Mouse (Mus musculus): ENCODE data around the gene Nrxn3.
A peak's percentile ranks its signal among the peaks of the same experiment; 100 is the strongest.

The Nrxn3 gene

GRCm38 (mm10) chr12:90063443-90063842 lies 1340.8 kb downstream of the Nrxn3 start:
- no peak for DNase-seq (ENCODE audit: low read depth, low spot score)

DNA sequence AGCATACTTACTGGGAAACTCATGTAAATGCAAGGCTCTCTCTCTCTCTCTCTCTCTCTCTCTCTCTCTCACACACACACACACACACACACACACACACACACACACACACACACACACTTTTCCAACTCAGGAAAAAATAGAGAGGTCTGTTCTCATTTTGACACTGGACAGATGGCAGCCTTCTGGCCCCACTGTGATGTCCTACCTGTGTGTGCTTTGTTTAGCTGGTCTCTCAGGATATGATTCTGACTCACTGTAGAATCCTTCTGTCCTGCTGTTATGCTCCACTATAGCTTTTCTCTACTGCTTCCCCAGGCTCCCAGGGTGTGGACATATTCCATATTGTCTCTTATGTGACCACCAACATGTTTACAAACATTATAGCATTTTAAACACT lies 1363.2 kb downstream of the Nrxn3 start:
- DNase-seq (ENCODE audit: low read depth, low spot score) = no peak

GRCm38 (mm10) chr12:90095754-90096153 lies 1373.1 kb downstream of the Nrxn3 start:
- no peak for DNase-seq (ENCODE audit: low read depth, low spot score)

- no peak for DNase-seq (ENCODE audit: low read depth, low spot score)
Observed at GRCm38 (mm10) chr12:90113351-90113791, 1390.7 kb downstream of the Nrxn3 start.

DNA sequence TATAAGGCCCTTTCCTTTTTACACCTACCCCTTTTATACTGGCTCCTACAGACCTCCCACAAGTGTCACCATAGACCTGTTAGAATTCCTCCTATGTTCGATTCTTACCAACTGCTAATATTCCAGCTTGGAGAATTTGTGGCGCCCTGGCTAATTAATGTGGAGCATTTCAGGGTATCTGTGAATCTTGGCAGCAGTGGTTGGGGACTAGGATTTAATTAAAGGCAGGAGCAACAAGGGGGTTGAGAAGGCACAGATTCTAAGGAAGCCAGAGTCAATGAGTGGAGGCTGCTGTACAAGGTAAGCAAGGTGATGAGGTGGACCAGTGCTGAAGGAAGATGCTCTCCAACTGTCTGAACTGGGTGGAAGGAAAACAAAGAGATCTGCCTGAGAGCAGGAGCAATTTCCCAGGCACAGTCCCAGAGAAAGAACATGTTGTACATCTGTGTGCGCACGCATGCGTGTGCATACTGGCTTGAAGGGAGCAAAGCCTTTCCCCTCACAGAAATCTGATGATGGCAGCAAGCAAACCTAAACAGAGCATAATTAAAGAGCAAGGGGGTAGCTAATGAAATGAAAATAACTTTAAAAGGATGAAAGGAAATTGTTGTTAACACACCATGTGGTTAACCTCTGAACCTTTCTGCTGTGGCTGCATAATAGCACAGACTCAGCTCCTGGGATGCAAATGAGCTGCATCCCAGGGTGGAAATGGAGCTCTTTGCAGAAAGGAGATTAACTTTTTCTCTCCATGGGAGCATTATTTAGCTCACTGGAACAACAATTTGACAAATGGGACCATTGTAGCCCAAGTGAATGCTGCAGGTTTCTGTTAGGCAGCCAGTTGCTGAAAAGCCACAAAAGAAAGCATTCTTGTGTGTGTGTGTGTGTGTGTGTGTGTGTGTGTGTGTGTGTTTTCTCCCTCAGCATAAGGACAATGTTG lies 1409.5 kb downstream of the Nrxn3 start:
- no peak for DNase-seq (ENCODE audit: low read depth, low spot score)

DNA sequence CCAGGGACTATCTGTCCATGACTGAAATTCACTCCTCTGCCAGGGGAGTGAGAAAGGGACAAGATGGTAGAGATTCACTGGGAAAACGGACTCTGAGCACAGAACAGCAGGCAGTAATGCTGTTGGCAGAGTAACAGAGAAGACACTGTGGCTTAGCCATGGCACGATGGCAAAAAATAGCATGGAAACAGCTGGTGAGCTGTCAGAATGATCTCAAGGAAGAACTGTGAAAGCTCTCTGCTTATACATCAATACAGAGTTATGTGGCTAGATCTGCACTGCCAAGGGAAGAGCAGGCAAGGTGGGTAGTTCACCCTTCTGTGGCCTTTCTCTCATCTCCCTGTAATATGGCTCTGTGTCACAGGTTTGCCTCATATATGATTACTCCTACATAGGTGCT lies 1419.3 kb downstream of the Nrxn3 start:
- no peak for DNase-seq (ENCODE audit: low read depth, low spot score)

DNA sequence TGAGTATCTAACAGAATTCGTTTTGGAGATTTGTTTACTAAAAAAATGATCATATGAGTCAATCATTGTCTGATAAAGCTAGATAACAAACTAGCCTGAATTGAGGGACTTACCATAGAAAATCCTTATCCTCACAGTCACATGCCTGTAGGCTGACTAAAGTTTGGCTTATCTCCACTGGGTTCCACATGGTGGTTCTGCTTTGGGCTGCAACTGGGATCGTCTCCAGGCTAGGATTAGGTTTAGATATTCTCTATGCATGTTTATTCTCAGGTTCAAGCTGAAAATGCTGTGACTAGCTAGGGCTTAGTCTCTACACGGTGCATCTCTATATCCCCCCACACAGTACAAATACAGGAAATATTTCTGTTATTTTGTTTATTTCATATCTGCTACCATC lies 1421.6 kb downstream of the Nrxn3 start:
- no peak for DNase-seq (ENCODE audit: low read depth, low spot score)

- no peak for DNase-seq (ENCODE audit: low read depth, low spot score)
Observed at GRCm38 (mm10) chr12:90158131-90158772, 1435.6 kb downstream of the Nrxn3 start.

GRCm38 (mm10) chr12:90159911-90160310 lies 1437.2 kb downstream of the Nrxn3 start:
- DNase-seq (ENCODE audit: low read depth, low spot score) = no peak

DNA sequence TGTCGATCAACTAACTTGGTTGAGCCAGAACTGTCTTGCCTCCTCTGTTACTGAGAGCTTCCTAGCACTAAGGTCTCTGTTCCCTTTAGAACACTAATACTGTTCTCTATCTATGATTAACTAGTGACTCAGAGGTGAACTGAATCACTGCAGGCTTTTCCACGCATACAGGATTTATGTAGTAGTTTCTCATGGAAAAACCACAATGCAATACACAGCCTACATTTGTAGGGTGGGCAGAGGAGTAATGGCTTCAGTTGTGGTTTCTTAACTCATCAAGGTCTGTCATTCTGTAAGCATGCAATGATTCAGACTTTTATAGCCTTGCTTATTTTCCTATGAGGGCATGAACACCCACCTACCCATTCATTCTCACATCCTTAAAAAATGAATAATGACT lies 1443.4 kb downstream of the Nrxn3 start:
- no peak for DNase-seq (ENCODE audit: low read depth, low spot score)

DNA sequence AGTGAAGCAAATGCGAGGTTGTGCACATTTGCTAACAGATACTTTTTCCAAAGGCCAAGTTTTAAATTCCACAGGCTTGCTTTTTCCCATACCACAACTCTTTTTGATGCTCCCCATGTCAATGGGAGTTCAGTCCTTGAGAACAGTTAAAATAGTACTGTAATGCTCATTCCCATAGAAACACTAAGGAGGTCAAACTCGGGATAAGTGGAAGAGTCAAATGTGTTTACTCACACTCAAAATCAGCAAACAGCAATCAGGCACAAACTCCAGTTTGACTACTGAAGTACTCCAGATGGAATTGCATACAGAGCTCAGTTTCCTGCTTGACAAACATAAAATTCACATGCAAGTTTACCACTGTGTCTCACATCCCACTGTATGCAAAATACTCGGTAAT lies 1458.9 kb downstream of the Nrxn3 start:
- DNase-seq (ENCODE audit: low read depth, low spot score) = no peak

- no peak for DNase-seq (ENCODE audit: low read depth, low spot score)
Observed at GRCm38 (mm10) chr12:90183021-90183420, 1460.3 kb downstream of the Nrxn3 start.

- no peak for DNase-seq (ENCODE audit: low read depth, low spot score)
Observed at GRCm38 (mm10) chr12:90196161-90196560, 1473.5 kb downstream of the Nrxn3 start.

GRCm38 (mm10) chr12:90197994-90198393 lies 1475.3 kb downstream of the Nrxn3 start:
- no peak for DNase-seq (ENCODE audit: low read depth, low spot score)

GRCm38 (mm10) chr12:90202501-90202900 lies 1479.8 kb downstream of the Nrxn3 start:
- DNase-seq (ENCODE audit: low read depth, low spot score) = no peak

- DNase-seq (ENCODE audit: low read depth, low spot score) = no peak
Observed at GRCm38 (mm10) chr12:90211410-90211809, 1488.7 kb downstream of the Nrxn3 start.

DNA sequence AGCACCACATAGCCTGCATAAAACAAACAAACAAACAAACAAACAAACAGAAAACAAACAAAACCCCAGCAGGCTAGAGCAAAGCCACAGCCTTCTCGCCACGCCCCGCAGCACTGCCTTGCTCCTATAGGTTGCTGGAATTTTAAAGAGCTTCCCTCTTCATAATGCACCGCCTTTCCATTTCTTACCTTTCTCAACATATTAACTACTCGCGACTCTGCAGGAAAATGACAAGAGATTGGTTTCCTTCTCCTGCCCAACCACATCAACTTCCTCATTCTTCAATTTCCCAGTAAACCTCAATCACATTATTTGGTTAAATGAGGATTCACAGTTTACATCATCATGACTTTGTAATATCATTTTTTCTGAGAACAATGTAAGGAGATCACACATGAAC lies 1494.4 kb downstream of the Nrxn3 start:
- DNase-seq (ENCODE audit: low read depth, low spot score) = no peak

- no peak for DNase-seq (ENCODE audit: low read depth, low spot score)
Observed at GRCm38 (mm10) chr12:90229062-90229461, 1506.4 kb downstream of the Nrxn3 start.

DNA sequence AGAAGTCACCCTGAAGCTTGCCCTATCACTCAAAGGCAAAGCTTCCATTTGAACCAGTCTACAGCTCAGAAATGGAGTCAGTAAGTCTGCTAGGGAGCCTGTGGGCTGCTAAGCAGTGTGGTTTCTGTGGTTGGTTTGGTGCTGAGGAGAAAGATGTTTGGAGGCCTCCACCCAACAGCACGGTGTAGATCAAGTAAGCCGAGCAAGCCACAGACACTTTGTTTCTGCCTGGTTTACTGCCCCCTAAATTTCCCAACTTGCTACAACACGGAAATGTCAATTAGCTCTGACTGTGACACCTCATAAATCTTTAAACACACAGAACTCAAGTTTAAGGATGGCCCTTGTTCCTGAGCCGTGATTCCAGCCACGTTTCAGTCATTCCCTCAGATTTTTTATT lies 1513.4 kb downstream of the Nrxn3 start:
- DNase-seq (ENCODE audit: low read depth, low spot score) = peak; percentile 9

GRCm38 (mm10) chr12:90260301-90260700 lies 1537.6 kb downstream of the Nrxn3 start:
- no peak for DNase-seq (ENCODE audit: low read depth, low spot score)

DNA sequence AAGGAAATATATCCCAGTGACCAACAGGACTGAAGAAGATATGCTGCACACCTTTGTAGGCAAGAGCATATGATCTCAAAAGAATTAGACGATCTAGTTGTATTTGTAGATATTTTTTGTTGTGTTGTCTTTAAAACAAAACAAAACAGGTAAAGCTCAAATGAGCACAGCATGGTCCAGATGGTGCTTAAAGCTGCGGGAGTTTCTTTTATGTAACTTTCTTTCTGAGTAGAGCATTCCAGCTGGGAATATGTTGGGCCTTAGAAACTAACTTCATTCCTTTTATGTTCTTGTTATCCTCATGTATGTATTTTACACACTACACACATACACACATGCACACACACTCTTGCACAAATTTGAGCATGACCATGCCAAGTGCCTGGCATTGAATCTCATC lies 1545.4 kb downstream of the Nrxn3 start:
- no peak for DNase-seq (ENCODE audit: low read depth, low spot score)

DNA sequence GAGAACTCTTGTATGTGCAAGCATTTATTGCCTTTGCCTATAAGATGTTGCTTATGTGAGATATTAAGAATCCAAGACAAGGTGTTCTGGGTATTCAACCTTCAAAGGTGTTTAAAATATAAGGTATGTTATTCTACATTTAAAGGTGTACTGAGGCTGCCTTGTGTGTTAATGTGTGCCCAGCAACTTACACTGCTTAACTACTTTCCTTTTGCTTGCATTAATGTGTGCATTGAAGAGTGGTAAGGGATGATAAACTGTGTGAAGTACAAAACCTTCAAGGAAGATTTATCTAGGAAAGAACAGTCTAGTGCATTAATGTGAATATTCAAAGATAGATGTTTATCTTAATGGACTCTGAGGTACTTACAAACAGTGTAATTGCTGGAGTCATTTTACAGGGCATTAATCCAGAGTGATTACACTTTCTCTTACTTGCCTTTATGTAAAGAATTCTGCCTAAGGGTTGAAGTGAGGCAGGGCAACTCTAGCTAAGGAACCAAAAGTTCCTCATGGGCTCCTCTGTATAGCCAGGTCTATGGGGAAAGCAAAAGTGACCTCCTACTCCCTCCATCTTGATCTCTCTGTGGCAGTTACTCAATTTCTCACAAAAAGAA lies 1548.2 kb downstream of the Nrxn3 start:
- DNase-seq (ENCODE audit: low read depth, low spot score) = no peak

All from CD4-positive helper T cell, adult 2 months (primary cell).